Mouse (Mus musculus): ENCODE measurements around the gene Tiam1. TPM values are rescaled to one million over a fixed set of nuclear protein-coding genes. Genes with fewer than 3 reads are reported as not detected.

Tiam1 gene
- 100 to 1,000 TPM; 113 to 114 TPM for total RNA-seq (2021)
- long read RNA-seq, experiment 1, full-length matches to known transcripts = 12 of 24 reads
- long read RNA-seq, experiment 1, partial matches to known transcripts = 5 of 24 reads
- long read RNA-seq, experiment 1, other reads (novel, unspliced or antisense) = 7 of 24 reads
- long read RNA-seq, experiment 2, partial matches to known transcripts = 3 of 12 reads
- long read RNA-seq, experiment 2, other reads (novel, unspliced or antisense) = 6 of 12 reads

GRCm38 (mm10) chr16:90143760-90144516, at the start of gene Tiam1:
TSS of gene Tiam1 (minus strand) at chr16:90143769.
- peak; percentile 97 to 98 for DNase-seq (ENCODE audit: low spot score in 2 of 2)

GRCm38 (mm10) chr16:90191289-90191688, 47.7 kb upstream of the Tiam1 start:
- no peak for DNase-seq (ENCODE audit: low spot score in 2 of 2)

GRCm38 (mm10) chr16:90187453-90187852, 43.9 kb upstream of the Tiam1 start:
- DNase-seq (ENCODE audit: low spot score in 2 of 2) = no peak

- DNase-seq (ENCODE audit: low spot score in 2 of 2) = peak; percentile 84 to 88
Observed at GRCm38 (mm10) chr16:90185928-90186588, 42.5 kb upstream of the Tiam1 start.

DNA sequence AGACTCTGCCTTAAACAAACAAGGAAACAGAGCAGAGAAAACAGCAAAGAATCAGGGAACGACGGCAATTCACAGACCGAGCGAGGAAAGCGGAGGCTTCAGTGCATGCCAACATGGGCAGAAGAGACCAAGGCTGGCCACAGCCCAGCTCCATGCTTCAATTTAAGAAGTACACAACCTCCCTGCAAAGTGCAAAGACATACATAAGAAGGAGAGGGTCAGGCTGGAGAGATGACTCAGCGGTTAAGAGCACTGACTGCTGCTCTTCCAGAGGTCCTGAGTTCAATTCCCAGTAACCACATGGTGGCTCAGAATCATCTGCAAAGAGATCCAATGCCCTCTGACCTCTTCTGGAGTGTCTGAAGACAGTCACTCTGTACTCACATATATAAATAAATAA, 40.6 kb upstream of the Tiam1 start:
- DNase-seq (ENCODE audit: low spot score in 2 of 2) = no peak

DNA sequence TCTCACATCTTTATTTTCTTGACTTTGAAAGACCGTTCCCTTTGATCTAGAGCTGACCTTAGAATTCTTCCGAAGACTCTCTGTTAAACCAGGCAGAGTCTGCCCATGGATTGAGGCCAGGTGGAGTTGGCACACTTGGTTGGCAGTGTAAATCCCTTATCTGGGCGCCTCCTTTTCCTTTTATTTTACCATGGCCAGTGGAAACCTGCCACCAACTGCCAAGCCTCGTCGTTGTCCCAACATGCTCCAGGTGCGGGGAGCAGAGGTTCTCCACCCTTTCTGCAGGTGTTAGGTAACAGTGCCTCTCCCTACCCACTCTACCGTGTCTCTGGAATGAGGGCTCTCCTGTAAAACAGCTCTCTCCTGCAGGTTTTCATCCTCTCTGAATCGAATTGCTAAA, 38.1 kb upstream of the Tiam1 start:
- no peak for DNase-seq (ENCODE audit: low spot score in 2 of 2)

DNA sequence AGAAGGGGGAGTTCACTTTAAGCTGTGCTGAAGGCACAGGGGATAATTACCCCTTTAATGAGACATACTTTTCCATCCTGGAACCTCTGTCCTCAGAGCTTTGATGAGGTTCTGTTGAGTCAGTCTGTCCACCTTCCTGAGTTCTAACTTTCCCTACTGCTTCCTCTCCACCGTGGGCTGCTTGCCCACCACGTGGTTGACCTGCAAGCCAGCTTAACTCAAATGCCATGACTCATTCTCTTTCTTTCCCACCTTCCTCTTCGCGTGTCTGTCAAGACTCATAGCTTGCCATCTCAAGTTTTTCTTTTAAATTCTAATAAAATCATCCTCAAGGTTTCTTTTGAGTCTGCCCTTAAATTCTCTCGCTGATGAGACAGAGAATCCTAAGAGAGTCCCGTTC, 37.4 kb upstream of the Tiam1 start:
- DNase-seq (ENCODE audit: low spot score in 2 of 2) = no peak

- no peak for DNase-seq (ENCODE audit: low spot score in 2 of 2)
Observed at GRCm38 (mm10) chr16:90179892-90180291, 36.3 kb upstream of the Tiam1 start.

DNA sequence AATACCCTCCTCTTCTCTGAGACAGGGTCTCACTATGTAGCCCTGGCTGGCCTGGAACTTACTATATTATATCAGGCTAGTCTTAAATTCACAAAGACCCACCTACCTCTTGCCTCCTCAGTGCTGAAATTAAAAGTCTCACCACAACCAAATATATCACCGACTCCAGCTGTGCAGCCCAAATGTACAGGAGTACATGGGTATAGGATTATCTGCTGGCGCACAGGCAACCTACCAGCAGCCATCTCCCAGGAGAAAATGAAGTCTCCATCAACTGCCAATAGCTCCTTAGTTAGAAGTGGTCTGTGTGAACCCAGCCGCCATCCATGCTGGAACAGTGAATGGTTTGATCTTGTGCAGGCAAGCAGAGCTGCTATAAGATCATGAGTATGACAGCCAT, 34.8 kb upstream of the Tiam1 start:
- DNase-seq (ENCODE audit: low spot score in 2 of 2) = no peak

DNA sequence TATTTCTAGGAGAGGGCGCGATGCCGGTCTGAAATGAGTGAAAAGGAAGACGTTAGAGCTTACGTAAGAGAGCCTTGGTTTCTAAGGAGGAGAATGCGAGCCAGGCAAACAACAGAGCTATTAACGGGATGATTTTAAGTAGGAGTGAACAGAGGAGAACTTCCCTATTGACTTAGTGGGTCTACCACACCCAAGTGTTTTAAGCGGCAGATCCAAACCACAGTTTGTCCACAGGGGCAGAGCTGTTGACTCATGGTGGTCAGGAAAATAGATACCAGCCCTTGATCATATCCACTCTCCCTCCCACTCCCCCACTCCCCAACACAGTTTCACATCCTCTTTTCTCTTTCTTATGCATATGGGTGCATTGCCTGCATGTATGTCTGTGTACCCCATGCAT, 33.9 kb upstream of the Tiam1 start:
- DNase-seq (ENCODE audit: low spot score in 2 of 2) = no peak

DNA sequence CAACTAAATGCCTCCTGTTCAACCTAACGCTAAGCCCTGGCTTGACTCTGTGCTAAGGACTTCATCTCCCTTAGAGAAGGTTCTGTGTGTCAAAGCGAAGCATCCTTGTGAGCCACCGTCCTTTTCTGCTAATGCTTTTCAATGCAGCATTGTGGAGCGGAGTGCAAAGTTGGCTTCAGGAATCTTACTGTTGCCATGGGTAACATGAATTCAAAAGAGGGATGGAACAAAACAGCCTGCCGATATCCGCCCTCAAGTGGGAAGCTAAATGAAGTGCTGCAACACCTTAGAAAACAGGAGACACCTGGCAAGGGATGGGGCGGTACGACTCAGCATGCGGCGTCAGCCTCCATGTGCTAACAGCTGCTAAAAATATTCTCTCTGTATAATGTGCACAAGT, 32.9 kb upstream of the Tiam1 start:
- DNase-seq (ENCODE audit: low spot score in 2 of 2) = peak in 1 of 2 experiments; percentile 20

DNA sequence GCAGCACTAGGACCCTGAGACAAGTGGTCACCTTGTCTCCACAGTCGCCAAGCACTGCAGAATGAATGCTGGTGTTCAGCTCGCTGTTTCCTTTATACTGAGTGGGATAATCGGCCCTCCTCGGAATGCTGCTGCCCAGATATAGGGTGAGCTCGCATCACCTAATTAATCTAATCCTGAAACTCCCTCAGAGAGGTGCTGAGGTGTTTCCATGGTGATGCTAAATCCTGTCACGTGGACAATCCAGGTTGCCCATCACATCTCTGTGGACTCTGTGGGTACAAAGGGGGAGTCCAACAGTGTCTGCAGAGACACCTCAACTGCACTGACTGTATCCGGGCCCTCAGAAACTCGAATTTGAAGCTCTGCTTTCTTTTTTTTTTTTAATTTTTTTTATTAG, 27.8 kb upstream of the Tiam1 start:
- DNase-seq (ENCODE audit: low spot score in 2 of 2) = no peak

GRCm38 (mm10) chr16:90170676-90171075, 27.1 kb upstream of the Tiam1 start:
- DNase-seq (ENCODE audit: low spot score in 2 of 2) = no peak

- no peak for DNase-seq (ENCODE audit: low spot score in 2 of 2)
Observed at GRCm38 (mm10) chr16:90169863-90170630, 26.5 kb upstream of the Tiam1 start.

- DNase-seq (ENCODE audit: low spot score in 2 of 2) = peak; percentile 76 to 91
Observed at GRCm38 (mm10) chr16:90167646-90168045, 24.1 kb upstream of the Tiam1 start.

- DNase-seq (ENCODE audit: low spot score in 2 of 2) = no peak
Observed at GRCm38 (mm10) chr16:90165435-90165834, 21.9 kb upstream of the Tiam1 start.

DNA sequence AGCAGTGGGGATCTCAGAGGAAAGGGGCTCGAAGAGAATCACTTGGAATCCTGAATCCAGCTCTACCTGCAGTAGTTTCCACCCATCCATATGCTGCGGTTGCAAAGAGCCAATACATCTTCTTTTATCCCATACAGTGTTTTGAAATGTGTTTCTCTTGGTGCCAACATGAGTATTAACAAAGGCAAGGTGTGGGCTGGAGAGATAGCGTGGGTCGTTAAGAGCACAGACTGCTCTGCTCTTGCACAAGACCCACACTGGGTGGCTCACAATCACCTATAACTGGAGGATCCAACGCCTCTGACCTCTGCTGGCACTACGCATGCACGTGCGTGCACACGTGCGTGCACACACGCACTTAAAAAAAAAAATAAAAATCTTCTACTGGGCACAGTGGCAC, 21.4 kb upstream of the Tiam1 start:
- DNase-seq (ENCODE audit: low spot score in 2 of 2) = no peak

GRCm38 (mm10) chr16:90155080-90155479, 11.5 kb upstream of the Tiam1 start:
- DNase-seq (ENCODE audit: low spot score in 2 of 2) = no peak

- no peak for DNase-seq (ENCODE audit: low spot score in 2 of 2)
Observed at GRCm38 (mm10) chr16:90150820-90151219, 7.3 kb upstream of the Tiam1 start.

DNA sequence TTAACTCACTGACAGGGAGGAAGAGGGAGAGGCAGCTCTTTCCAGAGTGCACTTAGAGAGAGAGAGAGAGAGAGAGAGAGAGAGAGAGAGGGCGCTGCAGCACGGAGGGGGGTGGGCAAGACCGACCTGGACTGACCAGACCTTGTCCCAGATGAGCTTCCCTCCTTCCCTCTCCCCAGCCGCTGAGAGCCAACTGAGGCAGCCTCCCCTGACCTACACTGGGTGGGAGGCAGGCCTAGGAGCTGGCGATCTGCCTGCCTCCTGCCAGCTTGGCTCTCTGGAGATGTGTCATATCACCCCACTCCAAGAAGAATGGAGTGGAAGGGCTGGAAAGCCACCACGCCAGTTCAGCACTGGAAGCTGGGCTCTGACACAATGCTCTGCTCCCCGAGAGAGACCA, 6.6 kb upstream of the Tiam1 start:
- DNase-seq (ENCODE audit: low spot score in 2 of 2) = no peak

- DNase-seq (ENCODE audit: low spot score in 2 of 2) = no peak
Observed at GRCm38 (mm10) chr16:90149335-90149734, 5.8 kb upstream of the Tiam1 start.

DNA sequence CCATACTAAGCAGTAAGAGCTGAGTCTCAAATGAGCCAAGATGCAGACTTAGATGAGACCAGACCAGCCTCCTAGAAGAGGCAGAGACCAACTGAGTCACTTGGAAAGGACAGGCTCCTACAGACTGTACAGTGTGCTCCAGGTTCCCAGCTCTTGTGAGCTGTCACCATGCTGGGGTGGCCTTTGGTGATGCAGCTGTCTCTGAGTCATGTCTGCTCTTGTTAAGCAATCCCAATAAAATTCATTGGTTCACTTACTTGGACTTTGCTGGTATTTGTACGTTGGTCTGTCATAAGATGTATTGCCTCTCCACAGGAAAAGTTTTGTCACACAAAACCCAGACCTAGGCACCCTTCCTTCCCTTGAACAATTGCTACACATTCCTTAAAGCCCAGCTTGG, 1.7 kb upstream of the Tiam1 start:
- DNase-seq (ENCODE audit: low spot score in 2 of 2) = no peak

Measured in left cerebral cortex, adult 18-20 months (tissue).